Mouse (Mus musculus): Measurements from ENCODE around the gene Fam129a. TPM values are rescaled to one million over a fixed set of nuclear protein-coding genes. Genes with fewer than 3 reads are reported as not detected.

The Fam129a gene
- polyA plus RNA-seq, 1 experiment from 2014 or later, result 21.7 TPM

GRCm38 (mm10) chr1:151713622-151714021 lies 142.6 kb downstream of the Fam129a start:
- Histone ChIP-seq H3K27ac (no peak overlapping the region), H3K4me2 (no peak overlapping the region), H3K36me3 (no peaks in the 10 kb centered on the region), H3K4me3 (replicated peaks) (no peak overlapping the region), H3K9ac (no peak overlapping the region), H3K4me1 (peaks cover 15% of the 10 kb centered on the region; the same call in 1 of the 2 replicates), H3K27me3 (replicated peaks) (no peaks in the 10 kb centered on the region), H3K9me3 (no peaks in the 10 kb centered on the region)
- ATAC-seq (ENCODE audit: insufficient read depth, low FRiP score, low read depth), result no peak

GRCm38 (mm10) chr1:151716024-151716710 lies 145.2 kb downstream of the Fam129a start:
- no peaks in the 10 kb centered on the region for H3K4me1 ChIP-seq
- ATAC-seq (ENCODE audit: insufficient read depth, low FRiP score, low read depth), result no peak
- WGBS, result 88% methylated on average over 11 of the region's 11 CpGs
- H3K27me3 ChIP-seq (replicated peaks), result no peaks in the 10 kb centered on the region
- no peak overlapping the region for H3K9ac ChIP-seq
- no peak overlapping the region for H3K27ac ChIP-seq
- H3K4me3 ChIP-seq (replicated peaks), result no peak overlapping the region
- no peaks in the 10 kb centered on the region for H3K9me3 ChIP-seq
- no peaks in the 10 kb centered on the region for H3K36me3 ChIP-seq
- no peak overlapping the region for H3K4me2 ChIP-seq

- no peaks in the 10 kb centered on the region for H3K9me3 ChIP-seq
- ATAC-seq (ENCODE audit: insufficient read depth, low FRiP score, low read depth), result no peak
- H3K27ac ChIP-seq, result no peak overlapping the region
- WGBS, result 89% methylated on average over 5 of the region's 5 CpGs
- H3K27me3 ChIP-seq (replicated peaks), result no peaks in the 10 kb centered on the region
- no peaks in the 10 kb centered on the region; the same call in 1 of the 2 replicates for H3K4me1 ChIP-seq
- no peak overlapping the region for H3K4me2 ChIP-seq
- no peak overlapping the region for H3K9ac ChIP-seq
- H3K36me3 ChIP-seq, result no peaks in the 10 kb centered on the region
- no peak overlapping the region for H3K4me3 ChIP-seq (replicated peaks)
Measured at GRCm38 (mm10) chr1:151717624-151718023, 146.6 kb downstream of the Fam129a start.

GRCm38 (mm10) chr1:151718575-151718974 lies 147.6 kb downstream of the Fam129a start:
- Histone ChIP-seq H3K36me3 (no peaks in the 10 kb centered on the region), H3K27ac (no peak overlapping the region), H3K4me2 (no peak overlapping the region), H3K4me3 (replicated peaks) (no peak overlapping the region), H3K9me3 (no peaks in the 10 kb centered on the region), H3K9ac (no peak overlapping the region), H3K4me1 (no peaks in the 10 kb centered on the region; the same call in 1 of the 2 replicates), H3K27me3 (replicated peaks) (no peaks in the 10 kb centered on the region)
- 75% methylated on average over 8 of the region's 8 CpGs for WGBS
- ATAC-seq (ENCODE audit: insufficient read depth, low FRiP score, low read depth), result no peak

- no peak for ATAC-seq (ENCODE audit: insufficient read depth, low FRiP score, low read depth)
- no peak overlapping the region for H3K27ac ChIP-seq
- H3K9ac ChIP-seq, result no peak overlapping the region
- WGBS, result 65% methylated on average over 5 of the region's 5 CpGs
- H3K4me1 ChIP-seq, result no peaks in the 10 kb centered on the region; the same call in 1 of the 2 replicates
- no peaks in the 10 kb centered on the region for H3K27me3 ChIP-seq (replicated peaks)
- no peak overlapping the region for H3K4me2 ChIP-seq
- H3K36me3 ChIP-seq, result no peaks in the 10 kb centered on the region
- H3K4me3 ChIP-seq (replicated peaks), result no peak overlapping the region
- H3K9me3 ChIP-seq, result no peaks in the 10 kb centered on the region
Measured at GRCm38 (mm10) chr1:151719911-151720310, 148.9 kb downstream of the Fam129a start.

GRCm38 (mm10) chr1:151720566-151720965 lies 149.6 kb downstream of the Fam129a start:
- Histone ChIP-seq H3K9me3 (no peaks in the 10 kb centered on the region), H3K27ac (no peak overlapping the region), H3K27me3 (replicated peaks) (no peaks in the 10 kb centered on the region), H3K4me1 (no peaks in the 10 kb centered on the region; the same call in 1 of the 2 replicates), H3K36me3 (no peaks in the 10 kb centered on the region), H3K9ac (no peak overlapping the region), H3K4me3 (replicated peaks) (no peak overlapping the region), H3K4me2 (no peak overlapping the region)
- 81% methylated on average over 2 of the region's 2 CpGs for WGBS
- ATAC-seq (ENCODE audit: insufficient read depth, low FRiP score, low read depth), result no peak

- ATAC-seq (ENCODE audit: insufficient read depth, low FRiP score, low read depth), result no peak
- no peaks in the 10 kb centered on the region for H3K9me3 ChIP-seq
- H3K4me2 ChIP-seq, result no peak overlapping the region
- no peak overlapping the region for H3K9ac ChIP-seq
- no peaks in the 10 kb centered on the region for H3K36me3 ChIP-seq
- no peaks in the 10 kb centered on the region; the same call in 1 of the 2 replicates for H3K4me1 ChIP-seq
- no peak overlapping the region for H3K27ac ChIP-seq
- 48% methylated on average over 10 of the region's 10 CpGs for WGBS
- no peaks in the 10 kb centered on the region for H3K27me3 ChIP-seq (replicated peaks)
- H3K4me3 ChIP-seq (replicated peaks), result no peak overlapping the region
Measured at GRCm38 (mm10) chr1:151721357-151721983, 150.5 kb downstream of the Fam129a start.

GRCm38 (mm10) chr1:151723771-151724170 lies 152.8 kb downstream of the Fam129a start:
- no peaks in the 10 kb centered on the region for H3K27me3 ChIP-seq (replicated peaks)
- H3K27ac ChIP-seq, result no peak overlapping the region
- WGBS, result 67% methylated on average over 4 of the region's 4 CpGs
- no peak overlapping the region for H3K9ac ChIP-seq
- no peaks in the 10 kb centered on the region for H3K9me3 ChIP-seq
- ATAC-seq (ENCODE audit: insufficient read depth, low FRiP score, low read depth), result no peak
- no peaks in the 10 kb centered on the region; the same call in 1 of the 2 replicates for H3K4me1 ChIP-seq
- H3K4me3 ChIP-seq (replicated peaks), result no peak overlapping the region
- no peaks in the 10 kb centered on the region for H3K36me3 ChIP-seq
- no peak overlapping the region for H3K4me2 ChIP-seq

GRCm38 (mm10) chr1:151725590-151725989 lies 154.6 kb downstream of the Fam129a start:
- H3K36me3 ChIP-seq, result no peaks in the 10 kb centered on the region
- no peaks in the 10 kb centered on the region for H3K9me3 ChIP-seq
- H3K4me1 ChIP-seq, result no peaks in the 10 kb centered on the region; the same call in 1 of the 2 replicates
- 72% methylated on average over 2 of the region's 2 CpGs for WGBS
- no peaks in the 10 kb centered on the region for H3K27me3 ChIP-seq (replicated peaks)
- no peak for ATAC-seq (ENCODE audit: insufficient read depth, low FRiP score, low read depth)
- H3K4me2 ChIP-seq, result no peak overlapping the region
- no peak overlapping the region for H3K4me3 ChIP-seq (replicated peaks)
- no peak overlapping the region for H3K27ac ChIP-seq
- H3K9ac ChIP-seq, result no peak overlapping the region

- H3K27me3 ChIP-seq (replicated peaks), result no peaks in the 10 kb centered on the region
- no peaks in the 10 kb centered on the region for H3K9me3 ChIP-seq
- 89% methylated on average over 6 of the region's 6 CpGs for WGBS
- H3K4me1 ChIP-seq, result no peaks in the 10 kb centered on the region; the same call in 1 of the 2 replicates
- no peak overlapping the region for H3K27ac ChIP-seq
- no peak overlapping the region for H3K9ac ChIP-seq
- H3K4me3 ChIP-seq (replicated peaks), result no peak overlapping the region
- no peak for ATAC-seq (ENCODE audit: insufficient read depth, low FRiP score, low read depth)
- H3K36me3 ChIP-seq, result no peaks in the 10 kb centered on the region
- no peak overlapping the region for H3K4me2 ChIP-seq
Measured at GRCm38 (mm10) chr1:151726358-151726757, 155.4 kb downstream of the Fam129a start.

GRCm38 (mm10) chr1:151728141-151728540 lies 157.2 kb downstream of the Fam129a start:
- WGBS, result 40% methylated on average over 4 of the region's 4 CpGs
- Histone ChIP-seq H3K36me3 (no peaks in the 10 kb centered on the region), H3K9me3 (no peaks in the 10 kb centered on the region), H3K4me3 (replicated peaks) (no peak overlapping the region), H3K4me2 (no peak overlapping the region), H3K27ac (no peak overlapping the region), H3K4me1 (no peaks in the 10 kb centered on the region), H3K27me3 (replicated peaks) (no peaks in the 10 kb centered on the region), H3K9ac (no peak overlapping the region)
- ATAC-seq (ENCODE audit: insufficient read depth, low FRiP score, low read depth), result no peak

GRCm38 (mm10) chr1:151737146-151737545 lies 166.2 kb downstream of the Fam129a start:
- H3K9ac ChIP-seq, result no peak overlapping the region
- H3K9me3 ChIP-seq, result no peaks in the 10 kb centered on the region
- H3K27ac ChIP-seq, result no peak overlapping the region
- WGBS, result 78% methylated on average over 2 of the region's 2 CpGs
- H3K36me3 ChIP-seq, result no peaks in the 10 kb centered on the region
- no peaks in the 10 kb centered on the region for H3K27me3 ChIP-seq (replicated peaks)
- H3K4me3 ChIP-seq (replicated peaks), result no peak overlapping the region
- no peak overlapping the region for H3K4me2 ChIP-seq
- no peaks in the 10 kb centered on the region for H3K4me1 ChIP-seq
- no peak for ATAC-seq (ENCODE audit: insufficient read depth, low FRiP score, low read depth)

Measured in stomach, embryonic 15.5 days (tissue).